Mouse (Mus musculus): ENCODE measurements around the gene Naxd.

DNA sequence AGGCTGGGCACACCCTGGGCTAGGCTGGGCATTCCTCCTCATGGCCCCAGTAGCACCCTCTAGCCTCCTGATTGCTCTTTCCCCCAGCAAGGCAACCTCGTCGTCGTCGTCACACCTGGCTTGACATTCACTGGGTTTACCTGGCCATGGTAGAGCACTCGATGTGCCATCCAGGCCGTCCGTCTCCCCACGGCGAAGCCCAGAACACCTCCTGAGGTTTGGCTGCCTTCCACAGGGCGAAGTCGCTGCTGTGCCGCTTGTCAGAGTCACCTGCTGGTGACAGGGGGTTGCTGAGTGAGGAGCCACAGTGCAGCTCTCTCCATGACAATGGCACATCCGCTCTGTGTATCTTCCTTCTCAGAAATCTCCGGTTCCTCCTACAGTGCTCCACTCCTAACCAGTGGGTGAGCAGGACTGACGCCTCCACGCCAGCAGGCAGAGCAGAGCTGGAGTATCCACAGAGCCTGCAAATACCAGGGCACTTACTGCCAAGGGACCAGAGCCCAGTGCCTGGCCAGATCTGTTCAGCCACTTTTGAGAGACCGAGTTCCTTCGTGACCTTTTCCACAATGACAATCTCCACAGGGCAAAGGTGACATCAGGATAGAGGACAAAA lies 33.0 kb downstream of the Naxd start:
- TF ChIP-seq NELFE (IDR thresholded peaks at IDR 0.05; ENCODE audit: low read depth, low read length) (no peak), CTCF (conservative IDR thresholded peaks at IDR 0.05 in 1 of 2, IDR thresholded peaks at IDR 0.05 in 1 of 2; ENCODE audit: low read depth in 2 of 2, low read length in 2 of 2) (no peak), ZC3H11A (IDR thresholded peaks at IDR 0.05; ENCODE audit: low read depth, low read length) (no peak), POLR2AphosphoS2 (IDR thresholded peaks at IDR 0.05; ENCODE audit: low read depth, low read length) (no peak), EP300 (IDR thresholded peaks at IDR 0.05; ENCODE audit: low read length) (no peak)
